Mouse (Mus musculus) midbrain, embryonic 10.5 days (tissue): Measurements from ENCODE around the gene Fam155a. TPM values are rescaled to one million over a fixed set of nuclear protein-coding genes. Genes with fewer than 3 reads are reported as not detected.
A peak's percentile ranks its signal among the peaks of the same experiment; 100 is the strongest.
"Not testable (repeated sequence)": the region's sequence is repeated elsewhere in the genome, so short reads cannot be mapped to it uniquely, and the experiment has no call there.

Source experiments
- DNase-seq: peaks from one replicate; pipeline ENCODE4 v3.0.0-alpha.2; 2017; ENCODE audit warnings: low spot score
- H3K27ac ChIP-seq: fragments of 300-500 bp; sonication (generic); replicated peaks from 2 replicates; pipeline ENCODE4 v1.5.1; 2016; ENCODE audit warnings: mild to moderate bottlenecking
- H3K27me3 ChIP-seq: fragments of 300-500 bp; sonication (generic); 2 replicates; pipeline ENCODE4 v1.6.1; 2016; ENCODE audit warnings: low read depth, mild to moderate bottlenecking; ENCODE audit not compliant: poor library complexity, severe bottlenecking
- H3K36me3 ChIP-seq: fragments of 300-500 bp; sonication (generic); 2 replicates; pipeline ENCODE4 v1.6.1; 2016; ENCODE audit warnings: mild to moderate bottlenecking, moderate library complexity
- H3K4me1 ChIP-seq: fragments of 300-500 bp; sonication (generic); 2 replicates; pipeline ENCODE4 v1.6.1; 2016
- H3K4me3 ChIP-seq: fragments of 300-500 bp; sonication (generic); 2 replicates; pipeline ENCODE4 v1.5.1; 2016; ENCODE audit warnings: mild to moderate bottlenecking, moderate library complexity
- H3K9me3 ChIP-seq: fragments of 300-500 bp; sonication (generic); replicated peaks from 2 replicates; pipeline ENCODE4 v1.6.1; 2016; ENCODE audit warnings: mild to moderate bottlenecking
- WGBS: fragments of 180-500 bp; shearing (Covaris S2); methylation state at CpG from one replicate; pipeline ENCODE4 v1.1.7; 2016; 5-methylcytosine and 5-hydroxymethylcytosine counted together
- polyA plus RNA-seq: library from polyadenylated mRNA; unstranded; fragments of >200 nt; fragmentation: Nextera tagmentation; extraction: Ambion mirVana; gene quantifications from 2 replicates; pipeline ENCODE4 v1.2.1, GENCODE M21; 2016

The Fam155a gene
- polyA plus RNA-seq, 1 experiment from 2014 or later: 1.8 TPM

DNA sequence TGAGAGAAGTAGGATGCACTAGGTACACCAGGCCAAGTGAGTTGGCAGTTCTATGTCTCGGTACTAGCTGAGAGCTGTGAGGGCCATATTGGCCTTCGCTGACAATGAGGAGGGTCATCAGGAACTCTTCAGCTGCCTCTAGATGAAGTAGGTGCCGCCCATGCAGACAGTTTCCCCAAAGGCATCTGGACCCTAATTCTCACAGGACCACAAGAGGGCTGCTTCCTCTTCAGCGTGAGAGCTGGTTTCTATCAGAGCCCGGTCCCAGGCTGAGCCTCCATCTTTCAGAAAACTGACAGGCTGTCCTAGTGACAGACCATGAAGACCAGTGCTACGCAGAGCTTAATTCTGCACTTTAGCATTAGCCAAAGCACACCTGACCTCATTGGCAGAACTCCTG lies 364.8 kb downstream of the Fam155a start:
- DNase-seq: no peak
- Histone ChIP-seq H3K27ac (no peak overlapping the region), H3K9me3 (no peaks in the 10 kb centered on the region), H3K4me1 (0 out of 2 replicates have a peak, but pooled peaks cover 4% of the 10 kb centered on the region), H3K36me3 (no peaks in the 10 kb centered on the region), H3K4me3 (no peak overlapping the region), H3K27me3 (no peaks in the 10 kb centered on the region)
- 91% methylated on average over 6 of the region's 6 CpGs for WGBS

DNA sequence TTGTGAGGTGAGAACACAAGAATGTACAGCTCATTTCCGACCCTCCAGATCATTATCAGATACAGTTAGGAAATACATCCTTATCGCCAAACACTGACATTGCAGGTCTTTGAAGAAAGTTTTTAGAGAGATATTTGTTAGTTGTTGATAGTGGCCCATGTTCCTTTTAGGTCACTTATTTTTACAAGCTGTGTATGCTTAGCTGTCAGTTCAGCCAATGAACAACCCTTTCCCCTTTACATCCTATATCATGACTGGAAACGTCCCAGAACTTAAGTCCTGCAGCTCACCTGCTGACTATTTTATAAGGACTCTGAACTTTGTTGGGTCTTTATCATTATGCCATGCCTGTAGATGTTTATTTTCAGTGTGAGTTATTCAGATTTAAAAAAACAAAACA lies 366.3 kb downstream of the Fam155a start:
- WGBS: 87% methylated on average over 3 of the region's 3 CpGs
- H3K36me3 ChIP-seq: no peaks in the 10 kb centered on the region
- H3K4me1 ChIP-seq: 0 out of 2 replicates have a peak, but pooled peaks cover 4% of the 10 kb centered on the region
- H3K27ac ChIP-seq: no peak overlapping the region
- H3K9me3 ChIP-seq: no peaks in the 10 kb centered on the region
- no peaks in the 10 kb centered on the region for H3K27me3 ChIP-seq
- no peak overlapping the region for H3K4me3 ChIP-seq
- no peak for DNase-seq

DNA sequence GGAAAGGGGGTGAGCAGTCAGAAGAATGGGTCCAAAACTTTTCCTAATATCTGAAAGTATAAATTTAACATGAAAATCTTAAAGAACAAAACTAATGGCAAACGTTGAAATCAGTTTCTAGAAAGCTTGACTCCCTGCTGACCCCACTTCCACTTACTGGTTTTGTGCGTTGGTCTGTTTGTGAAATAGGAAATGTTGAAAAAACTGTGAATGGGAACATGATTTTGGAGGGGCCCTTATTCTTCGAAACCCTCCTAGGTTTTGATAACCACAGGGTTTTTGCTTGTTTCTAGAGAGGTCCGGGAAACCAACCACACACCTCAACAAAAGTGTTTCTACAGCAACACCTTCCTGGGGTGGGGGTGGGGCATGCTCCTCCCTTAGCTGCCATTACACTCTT lies 368.6 kb downstream of the Fam155a start:
- Histone ChIP-seq H3K9me3 (no peaks in the 10 kb centered on the region), H3K27ac (no peak overlapping the region), H3K4me3 (no peak overlapping the region), H3K4me1 (0 out of 2 replicates have a peak, but pooled peaks cover 4% of the 10 kb centered on the region), H3K27me3 (no peaks in the 10 kb centered on the region), H3K36me3 (no peaks in the 10 kb centered on the region)
- 63% methylated on average over 4 of the region's 4 CpGs for WGBS
- DNase-seq: no peak

DNA sequence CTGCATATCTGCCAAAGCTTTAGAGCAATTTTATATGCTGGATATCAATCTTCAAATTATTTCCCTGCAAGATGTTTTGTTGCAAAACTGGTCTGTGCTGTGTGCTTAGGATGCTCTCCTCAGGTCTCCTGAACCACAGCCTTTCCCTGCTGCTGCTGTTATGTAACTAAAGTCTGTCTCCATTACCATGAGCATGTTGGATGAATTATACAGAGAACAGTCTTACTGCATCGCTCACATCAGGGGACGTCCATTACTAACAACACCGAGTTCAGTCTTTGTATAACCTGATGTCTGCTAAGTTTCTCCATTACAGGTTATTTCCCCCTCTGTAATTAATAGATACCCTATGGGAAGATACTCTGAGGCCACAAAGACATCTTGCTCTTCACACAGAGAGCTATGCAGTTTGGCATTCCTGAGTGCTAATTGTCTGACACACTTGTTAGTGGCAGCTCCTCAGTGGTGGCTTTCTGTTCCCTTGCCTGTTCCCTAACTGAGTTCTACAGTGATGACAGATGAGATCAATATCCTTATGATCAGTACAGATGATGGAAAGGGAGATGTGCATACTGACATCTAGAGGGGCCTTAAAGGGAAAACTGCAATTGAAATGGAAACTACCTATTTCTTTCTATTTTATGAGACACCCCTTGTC lies 372.2 kb downstream of the Fam155a start:
- Histone ChIP-seq H3K27me3 (no peaks in the 10 kb centered on the region), H3K9me3 (no peaks in the 10 kb centered on the region), H3K4me3 (no peak overlapping the region), H3K27ac (no peak overlapping the region), H3K36me3 (no peaks in the 10 kb centered on the region), H3K4me1 (0 out of 2 replicates have a peak, but pooled peaks cover 4% of the 10 kb centered on the region)
- DNase-seq: no peak
- 76% methylated on average over 3 of the region's 3 CpGs for WGBS

DNA sequence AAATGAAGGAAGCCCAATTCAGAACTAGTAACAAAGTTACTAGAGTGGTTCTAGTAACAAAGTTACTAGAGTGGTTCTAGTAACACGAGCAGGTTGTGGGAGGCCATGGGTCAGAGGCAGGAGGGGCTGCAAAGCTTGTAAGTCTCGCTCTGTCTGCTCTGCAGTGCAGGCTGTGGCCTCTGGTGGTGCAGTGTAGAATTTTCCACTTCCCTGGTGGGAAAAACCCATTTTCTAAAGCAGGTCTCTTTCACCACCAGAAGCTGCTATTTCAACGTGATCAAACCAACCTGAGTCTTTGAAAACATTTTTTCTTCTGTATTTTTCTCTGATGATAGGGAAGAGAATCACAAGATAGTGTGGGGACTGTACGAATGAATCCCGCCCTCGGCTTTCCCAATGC lies 372.9 kb downstream of the Fam155a start:
- Histone ChIP-seq H3K4me3 (no peak overlapping the region), H3K27me3 (no peaks in the 10 kb centered on the region), H3K9me3 (no peaks in the 10 kb centered on the region), H3K27ac (no peak overlapping the region), H3K4me1 (0 out of 2 replicates have a peak, but pooled peaks cover 4% of the 10 kb centered on the region), H3K36me3 (no peaks in the 10 kb centered on the region)
- WGBS: 62% methylated on average over 6 of the region's 6 CpGs
- no peak for DNase-seq

DNA sequence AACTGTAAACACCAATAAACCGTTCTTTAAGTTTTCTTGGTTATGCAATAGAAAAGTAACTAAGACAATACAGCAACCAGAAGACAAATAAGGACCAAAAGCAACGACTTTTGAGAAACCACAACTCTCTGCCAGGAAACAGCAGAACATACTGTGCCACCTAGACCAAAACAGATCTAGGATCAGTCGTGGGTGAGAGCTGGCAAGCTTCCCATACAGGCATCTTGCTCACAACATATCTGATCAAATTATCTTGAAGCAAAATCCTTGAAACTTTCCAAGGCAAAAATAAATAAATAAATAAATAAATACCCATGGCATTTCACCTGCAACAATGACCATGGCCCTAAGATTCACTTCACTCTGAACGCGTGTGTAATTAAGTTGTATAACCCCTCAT lies 376.3 kb downstream of the Fam155a start:
- Histone ChIP-seq H3K27ac (no peak overlapping the region), H3K36me3 (no peaks in the 10 kb centered on the region), H3K4me3 (no peak overlapping the region), H3K4me1 (no peaks in the 10 kb centered on the region), H3K27me3 (no peaks in the 10 kb centered on the region), H3K9me3 (no peaks in the 10 kb centered on the region)
- no peak for DNase-seq
- 87% methylated on average over 5 of the region's 5 CpGs for WGBS

DNA sequence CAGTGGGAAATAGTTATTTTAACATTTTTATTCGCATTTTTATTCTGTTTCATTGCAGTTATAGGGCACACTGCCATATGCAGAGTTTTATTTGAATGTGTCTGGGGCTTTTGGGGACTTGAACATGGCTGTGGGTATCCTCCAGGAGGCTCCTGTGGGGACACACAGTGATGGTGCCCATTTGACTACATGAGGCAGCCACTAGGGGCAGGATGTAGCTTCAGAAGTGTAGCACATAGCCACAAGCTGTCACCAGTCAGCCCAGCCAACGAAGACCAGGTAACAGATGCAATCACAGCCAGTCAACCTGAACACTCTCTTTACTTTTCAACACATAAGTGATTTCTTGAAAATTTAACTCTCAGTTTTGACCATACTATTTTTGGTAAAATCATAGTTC lies 377.7 kb downstream of the Fam155a start:
- Histone ChIP-seq H3K36me3 (no peaks in the 10 kb centered on the region), H3K4me3 (no peak overlapping the region), H3K27me3 (no peaks in the 10 kb centered on the region), H3K27ac (no peak overlapping the region), H3K4me1 (no peaks in the 10 kb centered on the region), H3K9me3 (no peaks in the 10 kb centered on the region)
- 49% methylated on average over 2 of the region's 2 CpGs for whole genome bisulfite sequencing
- no peak for DNase-seq

DNA sequence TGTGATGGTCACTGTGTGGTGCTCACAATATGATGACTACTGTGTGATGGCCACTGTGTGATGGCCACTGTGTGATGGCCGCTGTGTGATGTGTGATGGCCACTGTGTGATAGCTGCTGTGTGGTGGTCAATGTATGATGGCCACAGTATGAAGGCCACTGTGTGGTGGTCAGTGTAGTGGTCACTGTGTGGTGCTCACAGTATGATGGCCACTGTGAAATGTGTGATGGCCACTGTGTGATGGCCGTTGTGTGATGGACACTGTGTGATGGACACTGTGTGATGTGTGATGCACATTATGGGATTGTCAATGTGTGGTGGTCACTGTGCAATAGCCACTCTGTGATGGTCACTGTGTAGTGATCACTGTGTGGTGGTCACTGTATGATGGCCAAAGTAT lies 380.7 kb downstream of the Fam155a start:
- not testable (repeated sequence) for H3K4me3 ChIP-seq, H3K27ac ChIP-seq, H3K9me3 ChIP-seq, H3K27me3 ChIP-seq, H3K4me1 ChIP-seq, H3K36me3 ChIP-seq, DNase-seq
- WGBS: 93% methylated on average over 2 of the region's 2 CpGs

DNA sequence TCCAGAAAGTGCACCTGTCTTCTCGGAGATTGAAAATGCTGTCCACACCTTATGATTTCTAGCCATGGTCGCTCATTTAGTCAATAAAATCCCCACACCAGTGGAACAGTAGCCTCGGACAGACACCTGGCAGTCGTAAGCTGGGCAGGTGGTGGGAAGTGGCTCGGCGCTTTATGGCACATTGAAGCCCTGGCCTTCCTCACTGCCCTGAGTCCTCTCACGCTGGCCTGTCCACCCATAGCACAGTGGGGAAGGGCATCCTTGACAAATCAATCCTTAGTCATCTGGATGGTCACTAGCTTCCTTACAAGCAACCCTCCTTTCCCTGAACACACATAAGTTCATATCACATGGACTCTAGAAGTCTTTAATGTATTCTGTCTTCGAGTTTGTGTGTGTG lies 401.8 kb downstream of the Fam155a start:
- DNase-seq: no peak
- Histone ChIP-seq H3K27me3 (no peaks in the 10 kb centered on the region), H3K4me1 (no peaks in the 10 kb centered on the region), H3K36me3 (no peaks in the 10 kb centered on the region), H3K27ac (no peak overlapping the region), H3K4me3 (no peak overlapping the region), H3K9me3 (no peaks in the 10 kb centered on the region)
- 86% methylated on average over 8 of the region's 8 CpGs for WGBS

DNA sequence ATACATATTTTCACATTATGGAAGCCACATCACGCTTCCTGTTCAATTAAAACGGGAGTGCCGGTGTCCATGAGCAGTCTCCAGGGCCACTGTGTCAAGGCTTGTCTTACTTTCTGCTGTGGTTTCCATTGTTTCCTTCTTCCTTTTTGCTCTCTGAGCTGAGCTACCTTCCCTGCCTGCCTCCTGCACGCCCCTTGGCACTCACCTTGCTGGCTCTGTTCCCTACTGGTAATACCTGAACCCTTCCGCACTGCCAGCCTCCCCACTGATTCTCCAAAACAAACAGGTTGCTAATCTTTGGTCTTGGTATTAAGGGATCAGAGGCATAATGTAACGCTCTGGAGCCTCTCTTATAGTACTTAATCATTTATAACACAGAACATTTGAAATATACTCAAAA lies 403.2 kb downstream of the Fam155a start:
- Histone ChIP-seq H3K36me3 (no peaks in the 10 kb centered on the region), H3K27me3 (no peaks in the 10 kb centered on the region), H3K4me3 (no peak overlapping the region), H3K27ac (no peak overlapping the region), H3K4me1 (no peaks in the 10 kb centered on the region), H3K9me3 (no peaks in the 10 kb centered on the region)
- no peak for DNase-seq
- WGBS: 81% methylated on average over 6 of the region's 6 CpGs

DNA sequence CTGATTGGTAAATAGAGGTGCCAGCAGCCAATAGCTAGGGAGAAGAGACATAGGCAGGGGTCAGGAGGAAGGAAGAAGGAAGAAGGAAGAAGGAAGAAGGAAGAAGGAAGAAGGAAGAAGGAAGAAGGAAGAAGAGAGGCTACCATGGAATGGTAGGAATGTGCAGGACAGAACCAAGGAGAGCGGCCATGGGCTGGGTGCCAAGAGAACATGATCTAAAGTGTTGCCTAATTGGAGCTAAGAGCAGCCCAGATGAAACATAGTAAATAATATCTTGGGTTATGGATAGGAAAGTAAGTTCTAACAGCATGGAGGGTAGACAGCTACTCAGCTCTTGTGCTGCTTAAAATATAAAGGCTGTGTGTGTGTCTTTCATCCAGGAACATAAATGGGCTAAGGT lies 405.6 kb downstream of the Fam155a start:
- H3K36me3 ChIP-seq: no peaks in the 10 kb centered on the region
- no peak for DNase-seq
- no peak overlapping the region for H3K27ac ChIP-seq
- no peaks in the 10 kb centered on the region for H3K9me3 ChIP-seq
- no peaks in the 10 kb centered on the region for H3K4me1 ChIP-seq
- H3K4me3 ChIP-seq: no peak overlapping the region
- WGBS: 94% methylated on average over 1 of the region's 1 CpGs
- H3K27me3 ChIP-seq: no peaks in the 10 kb centered on the region

DNA sequence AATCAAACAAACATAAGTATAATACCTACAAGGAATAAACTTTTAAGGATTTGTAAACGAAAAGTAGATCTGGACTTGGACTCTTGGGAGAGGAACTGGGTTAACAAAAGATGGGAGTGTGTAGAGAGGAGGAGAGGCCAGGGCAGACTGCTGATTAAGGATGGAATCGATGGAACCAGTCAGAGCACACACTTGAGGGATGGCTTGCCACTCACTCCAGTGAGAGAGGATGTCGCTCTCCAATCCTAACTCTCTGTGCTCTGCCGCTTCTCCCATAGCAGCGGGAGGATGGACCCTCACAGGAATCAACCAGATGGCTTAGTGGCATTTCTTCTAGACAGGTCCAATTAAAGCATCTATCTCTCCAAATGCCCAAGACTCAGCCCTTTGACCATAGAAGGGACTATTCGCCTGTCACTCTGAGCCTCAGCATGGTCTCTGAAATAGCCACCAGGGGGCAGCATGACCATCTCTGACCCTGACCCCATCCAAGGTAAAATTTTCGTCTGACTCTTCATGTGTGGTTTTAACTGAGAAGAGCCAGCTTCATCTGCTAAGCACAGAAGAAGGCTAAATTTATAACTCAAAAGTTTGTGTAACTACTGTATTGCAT lies 422.3 kb downstream of the Fam155a start:
- Histone ChIP-seq H3K27ac (no peak overlapping the region), H3K27me3 (no peaks in the 10 kb centered on the region), H3K9me3 (no peaks in the 10 kb centered on the region), H3K36me3 (no peaks in the 10 kb centered on the region), H3K4me3 (no peak overlapping the region), H3K4me1 (peaks cover 9% of the 10 kb centered on the region)
- 56% methylated on average over 7 of the region's 7 CpGs for WGBS
- peak; percentile 52 for DNase-seq

DNA sequence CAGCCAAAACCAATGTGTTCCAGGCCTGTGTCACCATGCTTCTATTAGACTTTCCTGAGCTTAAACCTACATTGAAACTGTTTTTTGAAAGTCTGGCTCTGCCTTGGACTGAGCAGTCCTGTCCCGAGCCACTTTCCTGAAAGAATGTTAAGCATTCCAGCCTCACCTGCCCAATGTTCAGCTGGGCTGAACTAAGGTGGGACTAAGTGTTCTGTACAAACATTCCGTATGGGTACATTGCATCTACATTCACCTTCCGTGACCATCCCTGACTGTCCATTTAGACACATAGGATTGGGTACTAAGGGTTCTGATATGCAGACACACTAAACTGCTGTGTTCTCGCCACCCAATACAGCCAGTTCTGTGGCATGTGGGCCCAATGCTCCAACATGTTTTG lies 423.8 kb downstream of the Fam155a start:
- Histone ChIP-seq H3K36me3 (no peaks in the 10 kb centered on the region), H3K4me1 (peaks cover 9% of the 10 kb centered on the region), H3K9me3 (no peaks in the 10 kb centered on the region), H3K27ac (no peak overlapping the region), H3K4me3 (no peak overlapping the region), H3K27me3 (no peaks in the 10 kb centered on the region)
- 85% methylated on average over 4 of the region's 4 CpGs for WGBS
- DNase-seq: no peak
